Mouse (Mus musculus) lung, embryonic 14.5 days (tissue): ENCODE measurements at regions not wholly inside any gene's neighbourhood (a gene's known extent, or its start where the extent isn't known, plus 50 kb on each side); places are given as distances from the start of the nearest gene placed in this dataset.

Experiments
- ATAC-seq: fragments of 200-750 bp; cut with Nextera tagmentation; 2 replicates; pipeline ENCODE4 v1.8.0; 2017; ENCODE audit warnings: mild to moderate bottlenecking, moderate TSS enrichment, moderate library complexity; ENCODE audit not compliant: insufficient read depth
- DNase-seq: peaks from one replicate; pipeline ENCODE4 v3.0.0-alpha.2; 2015
- H3K27ac ChIP-seq: fragments of 300-500 bp; sonication (generic); 2 replicates; pipeline ENCODE4 v1.5.1; 2014; ENCODE audit warnings: low read depth, mild to moderate bottlenecking, moderate library complexity
- H3K27me3 ChIP-seq: fragments of 300-500 bp; sonication (generic); 2 replicates; pipeline ENCODE4 v1.6.1; 2014; ENCODE audit warnings: low read length, control low read depth; ENCODE audit not compliant: insufficient read depth
- H3K36me3 ChIP-seq: fragments of 300-500 bp; sonication (generic); 2 replicates; pipeline ENCODE4 v1.6.1; 2014; ENCODE audit warnings: control low read depth; ENCODE audit not compliant: insufficient read depth
- H3K4me1 ChIP-seq: fragments of 300-500 bp; sonication (generic); 2 replicates; pipeline ENCODE4 v1.6.1; 2014; ENCODE audit warnings: antibody characterized with exemption, control low read depth; ENCODE audit not compliant: insufficient read depth
- H3K4me2 ChIP-seq: fragments of 300-500 bp; sonication (generic); 2 replicates; pipeline ENCODE4 v1.6.1; 2014; ENCODE audit warnings: mild to moderate bottlenecking
- H3K4me3 ChIP-seq: fragments of 300-500 bp; sonication (generic); 2 replicates; pipeline ENCODE4 v1.5.1; 2014; ENCODE audit warnings: low read depth, low read length
- H3K9ac ChIP-seq: fragments of 300-500 bp; sonication (generic); 2 replicates; pipeline ENCODE4 v1.6.1; 2014
- H3K9me3 ChIP-seq: fragments of 300-500 bp; sonication (generic); 2 replicates; pipeline ENCODE4 v1.6.1; 2016; ENCODE audit warnings: low read depth, low read length, control low read depth
- CTCF ChIP-seq: IDR thresholded peaks from 2 replicates; pipeline ENCODE4 v1.5.1; 2016; ENCODE audit warnings: antibody characterized with exemption, low read depth
- WGBS: fragments of 180-500 bp; shearing (Covaris S2); extraction: QIAGEN DNeasy Blood & Tissue Kit; methylation state at CpG from one replicate; pipeline ENCODE4 v1.1.7; 2014; 5-methylcytosine and 5-hydroxymethylcytosine counted together

DNA sequence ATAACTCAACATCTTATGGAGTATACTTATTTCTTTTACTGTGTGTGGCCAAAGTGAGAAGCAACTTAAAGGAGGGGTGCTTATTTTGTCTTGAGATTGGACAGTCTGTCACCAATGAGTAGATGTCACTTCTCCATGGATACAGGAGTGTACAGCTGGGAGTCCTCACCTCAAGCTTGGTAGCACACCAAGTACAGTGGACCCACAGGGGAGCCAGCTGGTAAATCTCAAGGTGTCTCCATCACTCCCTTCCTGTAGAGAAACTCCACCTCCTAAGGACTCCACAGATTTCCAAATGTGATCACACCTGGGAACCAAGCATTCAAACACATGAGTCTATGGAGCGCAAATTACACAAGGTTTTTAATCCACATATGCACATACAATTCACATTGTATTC is 105.8 kb upstream of the B3gat2 start:
- no peaks in the 10 kb centered on the region for H3K4me1 ChIP-seq
- H3K9me3 ChIP-seq, result no peaks in the 10 kb centered on the region
- TF ChIP-seq CTCF, result no peak
- no peak overlapping the region for H3K4me2 ChIP-seq
- H3K9ac ChIP-seq, result no peak overlapping the region
- H3K4me3 ChIP-seq, result no peak overlapping the region
- 94% methylated on average over 1 of the region's 1 CpGs for WGBS
- ATAC-seq, result no peak
- no peaks in the 10 kb centered on the region for H3K27me3 ChIP-seq
- no peaks in the 10 kb centered on the region for H3K36me3 ChIP-seq
- DNase-seq, result no peak
- no peak overlapping the region for H3K27ac ChIP-seq

DNA sequence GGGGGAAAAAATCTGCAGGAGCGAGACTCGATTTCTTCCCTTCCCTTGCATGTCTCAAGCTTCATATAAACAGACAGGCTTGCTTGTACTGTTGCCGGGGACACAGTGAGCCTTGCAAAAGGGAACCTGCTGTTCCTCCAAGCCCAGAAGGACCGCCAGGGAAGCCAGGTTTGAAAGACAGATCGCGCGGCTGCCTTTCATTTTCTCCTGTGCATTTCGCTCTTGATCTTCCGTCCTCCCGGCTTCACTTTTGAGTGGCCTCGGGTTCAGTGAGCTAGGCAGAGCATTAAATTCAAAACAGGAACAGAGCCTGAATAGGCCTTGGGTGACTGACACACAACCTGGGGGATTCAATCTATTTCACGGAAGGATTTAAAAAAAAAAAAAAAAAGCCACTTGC is 105.3 kb upstream of the B3gat2 start:
- no peak overlapping the region for H3K9ac ChIP-seq
- H3K9me3 ChIP-seq, result no peaks in the 10 kb centered on the region
- no peak overlapping the region for H3K4me3 ChIP-seq
- H3K4me1 ChIP-seq, result no peaks in the 10 kb centered on the region
- H3K27ac ChIP-seq, result no peak overlapping the region
- WGBS, result 56% methylated on average over 12 of the region's 12 CpGs
- DNase-seq (no peak), ATAC-seq (no peak)
- H3K27me3 ChIP-seq, result no peaks in the 10 kb centered on the region
- H3K36me3 ChIP-seq, result no peaks in the 10 kb centered on the region
- no peak overlapping the region for H3K4me2 ChIP-seq
- TF ChIP-seq CTCF, result no peak

DNA sequence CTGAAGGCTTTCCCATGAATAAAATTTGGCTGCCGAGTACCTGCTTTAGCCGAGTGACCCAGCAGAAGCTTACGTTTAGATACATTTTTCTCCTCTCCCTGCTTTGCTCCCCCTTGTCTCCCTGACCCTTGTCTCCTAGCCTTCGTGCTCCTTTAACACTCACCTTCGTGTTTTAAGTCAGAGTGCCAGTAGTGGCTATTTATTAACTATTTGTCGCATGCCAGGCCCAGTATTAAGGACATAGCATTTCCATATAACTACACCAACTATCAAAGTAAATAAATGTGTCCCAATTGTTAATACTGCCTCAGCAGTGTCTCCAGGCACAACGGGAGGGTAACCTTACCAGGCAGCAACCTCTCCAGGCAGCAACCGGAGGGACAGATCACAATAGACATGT is 104.8 kb upstream of the B3gat2 start:
- H3K36me3 ChIP-seq, result no peaks in the 10 kb centered on the region
- WGBS, result 64% methylated on average over 8 of the region's 8 CpGs
- no peak for ATAC-seq
- no peaks in the 10 kb centered on the region for H3K9me3 ChIP-seq
- no peak for DNase-seq
- no peak overlapping the region for H3K4me2 ChIP-seq
- H3K27ac ChIP-seq, result no peak overlapping the region
- H3K27me3 ChIP-seq, result no peaks in the 10 kb centered on the region
- H3K4me3 ChIP-seq, result no peak overlapping the region
- no peak overlapping the region for H3K9ac ChIP-seq
- no peaks in the 10 kb centered on the region for H3K4me1 ChIP-seq
- no peak for TF ChIP-seq CTCF

DNA sequence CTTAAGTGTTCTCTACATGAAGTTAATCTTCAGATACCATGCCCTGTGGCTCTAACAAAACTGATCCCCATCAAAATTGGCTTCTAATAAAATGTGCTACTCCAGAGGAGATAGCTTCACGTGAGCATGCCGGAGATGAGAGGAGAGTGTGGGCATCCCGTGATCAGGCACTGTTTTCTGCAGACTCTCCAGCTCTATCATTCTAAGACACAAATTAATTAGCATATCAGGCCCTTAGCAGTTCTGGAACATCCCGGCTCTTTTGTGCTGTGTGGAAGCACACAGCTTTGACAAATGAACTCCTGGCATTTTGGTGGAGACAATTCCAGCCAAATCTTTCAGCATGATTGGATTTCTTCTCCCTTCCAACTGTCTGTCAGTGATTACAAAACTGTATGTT is 91.0 kb upstream of the B3gat2 start:
- no peak for TF ChIP-seq CTCF
- 73% methylated on average over 4 of the region's 4 CpGs for WGBS
- H3K4me1 ChIP-seq, result no peaks in the 10 kb centered on the region
- no peak for ATAC-seq
- no peak overlapping the region for H3K9ac ChIP-seq
- no peaks in the 10 kb centered on the region for H3K27me3 ChIP-seq
- no peak overlapping the region for H3K27ac ChIP-seq
- DNase-seq, result no peak
- H3K36me3 ChIP-seq, result no peaks in the 10 kb centered on the region
- no peaks in the 10 kb centered on the region for H3K9me3 ChIP-seq
- no peak overlapping the region for H3K4me3 ChIP-seq
- no peak overlapping the region for H3K4me2 ChIP-seq

DNA sequence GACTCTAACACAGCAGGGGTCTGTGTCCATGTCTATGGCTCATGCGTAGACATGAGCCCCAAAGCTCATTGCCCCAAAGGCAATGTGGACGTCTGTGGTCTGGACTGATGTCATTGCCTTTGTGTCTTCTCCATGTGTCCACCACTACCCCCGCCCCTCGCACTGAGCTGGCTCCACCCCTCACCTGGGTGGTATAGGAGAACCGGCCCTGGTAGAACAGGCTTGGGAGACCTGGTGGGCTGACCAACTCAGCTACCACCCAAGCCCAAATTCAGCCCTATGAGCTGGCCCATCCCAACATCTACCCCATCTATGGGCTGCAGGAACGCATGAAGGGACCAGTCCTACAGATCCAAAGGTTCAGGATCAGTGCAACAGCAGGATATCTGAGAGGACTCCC is 87.2 kb upstream of the B3gat2 start:
- Histone ChIP-seq H3K9ac (no peak overlapping the region), H3K9me3 (no peaks in the 10 kb centered on the region), H3K4me2 (no peak overlapping the region), H3K27ac (no peak overlapping the region), H3K4me3 (no peak overlapping the region), H3K27me3 (no peaks in the 10 kb centered on the region), H3K36me3 (no peaks in the 10 kb centered on the region), H3K4me1 (no peaks in the 10 kb centered on the region)
- 91% methylated on average over 6 of the region's 6 CpGs for WGBS
- no peak for DNase-seq
- ATAC-seq, result no peak
- no peak for TF ChIP-seq CTCF

DNA sequence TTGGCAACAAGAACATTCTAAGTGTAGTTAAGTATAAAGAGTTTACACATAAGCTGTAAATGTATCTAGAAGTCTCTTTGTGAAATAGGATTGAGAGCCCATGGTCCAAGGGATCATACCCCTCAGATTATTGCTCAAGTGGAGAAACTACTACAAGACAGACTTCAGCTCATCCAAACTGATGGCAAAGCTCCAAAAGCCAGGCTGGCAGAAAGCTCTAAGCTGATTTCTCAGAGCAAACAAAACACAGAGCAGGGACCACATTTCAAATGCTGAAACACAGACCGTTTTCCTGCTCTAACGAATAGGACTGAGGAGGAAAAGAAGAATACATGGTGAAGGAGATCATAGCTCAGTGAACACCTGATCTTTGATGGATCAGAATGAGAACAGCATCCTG is 85.3 kb upstream of the B3gat2 start:
- DNase-seq (peak; percentile 6), ATAC-seq (no peak)
- Histone ChIP-seq H3K4me2 (no peak overlapping the region), H3K4me3 (no peak overlapping the region), H3K9ac (no peak overlapping the region), H3K27me3 (no peaks in the 10 kb centered on the region), H3K27ac (no peak overlapping the region), H3K4me1 (no peaks in the 10 kb centered on the region), H3K9me3 (no peaks in the 10 kb centered on the region), H3K36me3 (no peaks in the 10 kb centered on the region)
- no peak for TF ChIP-seq CTCF
- 78% methylated on average over 2 of the region's 2 CpGs for WGBS

DNA sequence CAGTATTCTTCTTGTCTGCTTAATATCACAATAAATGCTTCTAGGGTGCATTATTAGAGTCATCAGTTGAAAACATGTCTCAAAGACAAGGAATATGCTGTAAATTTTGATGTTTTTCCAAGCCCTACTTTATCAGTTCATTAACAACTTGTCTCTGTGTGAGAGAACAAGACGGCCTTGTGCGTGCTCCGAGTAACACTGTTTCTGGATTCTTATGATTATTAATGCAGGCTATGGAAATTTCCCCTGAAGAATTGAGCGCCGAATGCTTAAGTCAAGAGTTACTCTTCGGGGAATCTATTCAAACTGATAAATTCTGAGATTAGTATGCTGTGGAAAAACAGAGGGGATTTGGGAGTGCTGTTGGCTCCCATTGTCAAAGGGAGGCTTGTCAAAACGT is 72.2 kb upstream of the B3gat2 start:
- ATAC-seq (no peak), DNase-seq (no peak)
- no peaks in the 10 kb centered on the region for H3K36me3 ChIP-seq
- H3K9ac ChIP-seq, result no peak overlapping the region
- H3K4me1 ChIP-seq, result no peaks in the 10 kb centered on the region
- H3K27me3 ChIP-seq, result no peaks in the 10 kb centered on the region
- no peak for TF ChIP-seq CTCF
- H3K4me3 ChIP-seq, result no peak overlapping the region
- H3K4me2 ChIP-seq, result no peak overlapping the region
- 71% methylated on average over 7 of the region's 7 CpGs for WGBS
- no peak overlapping the region for H3K27ac ChIP-seq
- no peaks in the 10 kb centered on the region for H3K9me3 ChIP-seq

DNA sequence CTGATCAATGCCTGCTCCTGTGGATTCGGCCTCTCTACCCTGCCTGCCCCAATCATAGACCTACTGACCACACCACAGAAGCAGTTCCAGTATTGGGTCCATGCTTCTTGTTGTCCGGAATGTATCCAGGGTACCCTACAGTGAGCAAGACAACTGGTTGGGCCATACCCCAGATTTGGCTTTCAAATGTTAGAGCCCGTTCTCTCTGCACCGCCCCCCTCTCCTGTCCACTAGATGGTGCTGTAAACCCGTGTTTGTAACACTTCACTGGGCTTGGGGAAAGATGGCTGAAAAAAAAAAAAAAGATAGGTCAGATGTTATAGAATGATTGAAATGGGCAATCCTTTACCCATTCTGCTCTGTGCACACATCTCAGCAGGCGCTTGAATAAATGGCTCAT is 56.1 kb upstream of the B3gat2 start:
- WGBS, result 21% methylated on average over 6 of the region's 6 CpGs
- peak; percentile 73 for DNase-seq
- Histone ChIP-seq H3K4me2 (no peak overlapping the region), H3K27ac (no peak overlapping the region), H3K9ac (no peak overlapping the region), H3K27me3 (no peaks in the 10 kb centered on the region), H3K36me3 (no peaks in the 10 kb centered on the region), H3K4me1 (no peaks in the 10 kb centered on the region), H3K4me3 (no peak overlapping the region), H3K9me3 (no peaks in the 10 kb centered on the region)
- peak; percentile 67 for TF ChIP-seq CTCF
- peak; percentile 41; the same call in 1 of the 2 replicates for ATAC-seq
